Mouse (Mus musculus) G1E (cell line): ENCODE results near the gene Mamstr. TPM values are rescaled to one million over a fixed set of nuclear protein-coding genes. Genes with fewer than 3 reads are reported as not detected.

ENCODE experiments used
- ATAC-seq: 2 replicates; pipeline ENCODE4 v1.8.0; 2016; ENCODE audit warnings: mild to moderate bottlenecking; ENCODE audit not compliant: insufficient number of reproducible peaks, poor library complexity, low FRiP score, severe bottlenecking; ENCODE audit errors: extremely low read depth
- DNase-seq: peaks from one replicate; pipeline ENCODE4 v3.0.0; 2012; ENCODE audit warnings: low spot score
- H3K27me3 ChIP-seq: 2 replicates; pipeline ENCODE4 v1.6.1; 2012; ENCODE audit warnings: mild to moderate bottlenecking, low read length, inconsistent platforms; ENCODE audit not compliant: insufficient read depth
- H3K36me3 ChIP-seq: replicated peaks from 2 replicates; pipeline ENCODE3; 2012; ENCODE audit warnings: mild to moderate bottlenecking, inconsistent platforms
- H3K4me1 ChIP-seq: 2 replicates; pipeline ENCODE4 v1.6.1; 2012; ENCODE audit warnings: low read depth, low read length, inconsistent platforms, mixed read lengths; ENCODE audit not compliant: insufficient read depth
- H3K4me3 ChIP-seq: 2 replicates; pipeline ENCODE4 v1.5.1; 2012; ENCODE audit warnings: low read depth, mild to moderate bottlenecking, inconsistent platforms, low read length, moderate library complexity, mixed read lengths
- H3K9me3 ChIP-seq: replicated peaks from 2 replicates; pipeline ENCODE4 v1.6.1; 2012; ENCODE audit warnings: inconsistent platforms
- CTCF ChIP-seq: IDR thresholded peaks from 2 replicates; pipeline ENCODE4 v1.5.1; 2012; ENCODE audit warnings: low read depth, low read length, inconsistent platforms, mixed read lengths
- GATA1 ChIP-seq: IDR thresholded peaks from 2 replicates; pipeline ENCODE4 v1.6.1; 2012; ENCODE audit warnings: borderline replicate concordance, low read length, inconsistent platforms, mixed read lengths
- GATA2 ChIP-seq: IDR thresholded peaks from 2 replicates; pipeline ENCODE4 v1.6.1; 2012; ENCODE audit warnings: low read depth, low read length, inconsistent platforms, borderline replicate concordance
- POLR2AphosphoS5 ChIP-seq: IDR thresholded peaks from 2 replicates; pipeline ENCODE4 v1.6.1; 2012; ENCODE audit warnings: low read depth, low read length, inconsistent platforms; ENCODE audit not compliant: insufficient replicate concordance
- TAL1 ChIP-seq: conservative IDR thresholded peaks from 2 replicates; pipeline ENCODE4 v1.6.1; 2012; ENCODE audit warnings: low read depth, low read length, inconsistent platforms, mixed read lengths
- polyA plus RNA-seq: library from polyadenylated mRNA; stranded (reverse); fragments of >175 nt; gene quantifications from 2 replicates; pipeline ENCODE4 v1.2.3, GENCODE M21; 2012
- total RNA-seq, 2 experiments: library from RNA; stranded (forward) in 1 of 2; stranded (reverse) in 1 of 2; fragments of 200-1000 nt in 1 of 2; fragments of >200 nt in 1 of 2; fragmentation: Nextera tagmentation in 1 of 2; gene quantifications; 2 replicates each; pipeline ENCODE4 v1.2.3; 2014 to 2017

Mamstr gene
- total and polyA plus RNA-seq, 3 experiments: not detected

GRCm38 (mm10) chr7:45679966-45680621 is 40.3 kb downstream of the Mamstr start:
- no peaks in the 10 kb centered on the region for H3K36me3 ChIP-seq
- no peak overlapping the region for H3K4me3 ChIP-seq
- H3K4me1 ChIP-seq: peaks cover 50% of the 10 kb centered on the region
- no peaks in the 10 kb centered on the region for H3K9me3 ChIP-seq
- ATAC-seq (no peak), DNase-seq (no peak)
- TF ChIP-seq TAL1 (no peak), GATA2 (no peak), GATA1 (no peak), POLR2AphosphoS5 (no peak), CTCF (no peak)
- peaks cover 44% of the 10 kb centered on the region for H3K27me3 ChIP-seq

GRCm38 (mm10) chr7:45681046-45681736 is 41.4 kb downstream of the Mamstr start:
- Histone ChIP-seq H3K4me1 (peaks cover 52% of the 10 kb centered on the region), H3K36me3 (no peaks in the 10 kb centered on the region), H3K9me3 (no peaks in the 10 kb centered on the region), H3K4me3 (no peak overlapping the region; the same call in 1 of the 2 replicates), H3K27me3 (peaks cover 48% of the 10 kb centered on the region)
- DNase-seq (peak; percentile 48), ATAC-seq (peak; percentile 35; the same call in 1 of the 2 replicates)
- TF ChIP-seq CTCF (no peak), GATA2 (no peak), GATA1 (no peak), TAL1 (no peak), POLR2AphosphoS5 (no peak)

GRCm38 (mm10) chr7:45682144-45683126 is 42.7 kb downstream of the Mamstr start:
- peak overlapping the region; percentile 65; the same call in 1 of the 2 replicates for H3K4me3 ChIP-seq
- DNase-seq (peak; percentile 89), ATAC-seq (peak; percentile 65)
- no peaks in the 10 kb centered on the region for H3K9me3 ChIP-seq
- no peak for TF ChIP-seq TAL1
- TF ChIP-seq CTCF: peak; percentile 96
- H3K27me3 ChIP-seq: peaks cover 53% of the 10 kb centered on the region
- no peaks in the 10 kb centered on the region for H3K36me3 ChIP-seq
- H3K4me1 ChIP-seq: peaks cover 52% of the 10 kb centered on the region

- Histone ChIP-seq H3K36me3 (no peaks in the 10 kb centered on the region), H3K4me3 (peak within 1 kb of the TSS; percentile 65; the same call in 1 of the 2 replicates), H3K27me3 (peaks cover 48% of the 10 kb centered on the region), H3K4me1 (peaks cover 50% of the 10 kb centered on the region), H3K9me3 (no peaks in the 10 kb centered on the region)
- DNase-seq: no peak
- TF ChIP-seq GATA1: no peak
- TF ChIP-seq CTCF: no peak
- ATAC-seq: no peak
Measured at GRCm38 (mm10) chr7:45683396-45684050, 43.7 kb downstream of the Mamstr start, which contains the start of gene Ntn5. Gene Ntn5 (plus strand): TSS chr7:45684022.

- H3K4me1 ChIP-seq: peaks cover 36% of the 10 kb centered on the region
- ATAC-seq: no peak
Measured at GRCm38 (mm10) chr7:45685811-45686210, 46.0 kb downstream of the Mamstr start.

GRCm38 (mm10) chr7:45686841-45687240 is 47.1 kb downstream of the Mamstr start:
- TF ChIP-seq GATA2: no peak
- TF ChIP-seq TAL1: no peak
- TF ChIP-seq CTCF: no peak
- no peak for TF ChIP-seq POLR2AphosphoS5
- no peak for TF ChIP-seq GATA1
- H3K27me3 ChIP-seq: peaks cover 73% of the 10 kb centered on the region
- peaks cover 25% of the 10 kb centered on the region for H3K4me1 ChIP-seq
- ATAC-seq: no peak
- H3K4me3 ChIP-seq: no peak overlapping the region
- no peak for DNase-seq
- no peaks in the 10 kb centered on the region for H3K36me3 ChIP-seq
- no peaks in the 10 kb centered on the region for H3K9me3 ChIP-seq

More at GRCm38 (mm10) chr7:45685811-45686210, 46.0 kb downstream of the Mamstr start:
- peaks cover 63% of the 10 kb centered on the region for H3K27me3 ChIP-seq
- TF ChIP-seq GATA1: no peak
- TF ChIP-seq TAL1: no peak
- no peak for TF ChIP-seq POLR2AphosphoS5
- DNase-seq: no peak
- no peak overlapping the region for H3K4me3 ChIP-seq
- H3K36me3 ChIP-seq: no peaks in the 10 kb centered on the region
- H3K9me3 ChIP-seq: no peaks in the 10 kb centered on the region
